Mouse (Mus musculus) lung, embryonic 16.5 days (tissue): ENCODE measurements around the gene Ehbp1l1. TPM values are rescaled to one million over a fixed set of nuclear protein-coding genes. Genes with fewer than 3 reads are reported as not detected.

Experiments used
- ATAC-seq: fragments of 200-750 bp; cut with Nextera tagmentation; 2 replicates; pipeline ENCODE4 v1.8.0; 2017; ENCODE audit warnings: low read depth, mild to moderate bottlenecking, moderate library complexity
- H3K27ac ChIP-seq: fragments of 300-500 bp; sonication (generic); 2 replicates; pipeline ENCODE4 v1.5.1; 2014; ENCODE audit warnings: mild to moderate bottlenecking, control low read depth, low read length
- H3K27me3 ChIP-seq: fragments of 300-500 bp; sonication (generic); 2 replicates; pipeline ENCODE4 v1.6.1; 2014; ENCODE audit warnings: low read depth, low read length, mixed read lengths; ENCODE audit not compliant: control insufficient read depth, insufficient read depth
- H3K36me3 ChIP-seq: fragments of 300-500 bp; sonication (generic); 2 replicates; pipeline ENCODE4 v1.6.1; 2014; ENCODE audit warnings: low read length; ENCODE audit not compliant: control insufficient read depth, insufficient read depth
- H3K4me1 ChIP-seq: fragments of 300-500 bp; sonication (generic); replicated peaks from 2 replicates; pipeline ENCODE4 v1.6.1; 2014; ENCODE audit warnings: low read length, mixed read lengths; ENCODE audit not compliant: control insufficient read depth, insufficient read depth
- H3K4me2 ChIP-seq: fragments of 300-500 bp; sonication (generic); 2 replicates; pipeline ENCODE4 v1.6.1; 2014; ENCODE audit warnings: low read depth, low read length, control low read depth
- H3K4me3 ChIP-seq: fragments of 300-500 bp; sonication (generic); 2 replicates; pipeline ENCODE4 v1.5.1; 2014; ENCODE audit warnings: mild to moderate bottlenecking, low read length, control low read depth
- H3K9ac ChIP-seq: fragments of 300-500 bp; sonication (generic); 2 replicates; pipeline ENCODE4 v1.6.1; 2014; ENCODE audit warnings: low read length, control low read depth
- H3K9me3 ChIP-seq: fragments of 300-500 bp; sonication (generic); 2 replicates; pipeline ENCODE4 v1.6.1; 2016; ENCODE audit warnings: low read length; ENCODE audit not compliant: control insufficient read depth
- WGBS: fragments of 180-500 bp; shearing (Covaris S2); extraction: QIAGEN DNeasy Blood & Tissue Kit; methylation state at CpG from one replicate; pipeline ENCODE4 v1.1.7; 2014; 5-methylcytosine and 5-hydroxymethylcytosine counted together
- polyA plus RNA-seq: library from polyadenylated mRNA; unstranded; fragments of >200 nt; fragmentation: Nextera tagmentation; extraction: Ambion mirVana; gene quantifications from 2 replicates; pipeline ENCODE4 v1.2.1, GENCODE M21; 2015

The Ehbp1l1 gene
- polyA plus RNA-seq, 1 experiment from 2014 or later = 25.9 TPM

DNA sequence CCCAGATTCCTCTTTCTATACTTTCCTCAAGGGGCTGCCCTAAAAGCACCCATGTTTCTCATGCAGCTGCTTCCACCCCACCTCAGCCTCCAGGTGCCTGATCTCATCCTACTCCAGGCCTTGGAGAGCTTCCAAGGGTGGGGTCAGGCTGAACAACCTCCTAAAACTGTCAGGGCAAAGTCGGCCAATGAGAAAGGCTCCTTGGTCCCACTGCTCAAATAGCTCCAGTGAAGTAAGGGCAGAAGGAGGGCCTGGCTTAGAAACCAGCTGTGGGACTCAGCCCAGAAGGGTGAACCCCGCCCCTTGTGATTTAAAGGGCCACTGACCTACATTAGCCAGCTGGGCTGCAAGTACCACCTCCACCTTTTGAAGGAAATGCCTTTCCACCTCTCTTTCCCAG lies 12.4 kb downstream of the Ehbp1l1 start:
- Histone ChIP-seq H3K9me3 (no peaks in the 10 kb centered on the region), H3K9ac (peak overlapping the region; percentile 31; the same call in 1 of the 2 replicates), H3K27ac (peak overlapping the region; percentile 77), H3K27me3 (no peaks in the 10 kb centered on the region), H3K36me3 (peaks cover 9% of the 10 kb centered on the region), H3K4me1 (peaks cover 24% of the 10 kb centered on the region), H3K4me3 (no peak overlapping the region), H3K4me2 (0 out of 2 replicates have a peak overlapping the region, but pooled peaks have one; percentile 18)
- WGBS = 9% methylated on average over 2 of the region's 2 CpGs
- peak; percentile 88 for ATAC-seq

DNA sequence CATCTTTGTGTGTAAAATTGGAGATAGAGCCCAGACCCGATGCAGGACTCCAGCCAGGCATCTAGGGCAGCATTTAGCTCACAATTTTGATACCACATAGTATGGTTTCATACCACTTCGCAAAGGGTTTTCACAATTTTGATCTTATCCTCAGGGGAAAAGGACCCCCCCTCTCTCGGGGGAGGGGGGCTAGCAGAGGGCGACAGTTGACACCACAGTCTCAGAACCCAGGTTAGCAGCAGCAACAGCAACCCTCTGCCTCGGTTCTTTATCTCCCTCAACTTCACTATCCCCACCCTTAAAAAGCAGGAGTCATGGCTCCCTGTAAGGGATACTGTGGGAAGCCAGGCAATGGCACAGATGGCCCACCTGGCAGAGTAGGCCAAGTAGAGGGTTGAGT lies 12.9 kb downstream of the Ehbp1l1 start:
- Histone ChIP-seq H3K4me2 (0 out of 2 replicates have a peak overlapping the region, but pooled peaks have one; percentile 18), H3K9me3 (no peaks in the 10 kb centered on the region), H3K27me3 (no peaks in the 10 kb centered on the region), H3K4me3 (no peak overlapping the region), H3K36me3 (peaks cover 13% of the 10 kb centered on the region), H3K9ac (0 out of 2 replicates have a peak overlapping the region, but pooled peaks have one; percentile 20), H3K4me1 (peaks cover 24% of the 10 kb centered on the region), H3K27ac (peak overlapping the region; percentile 77)
- ATAC-seq = no peak
- WGBS = 64% methylated on average over 5 of the region's 5 CpGs

DNA sequence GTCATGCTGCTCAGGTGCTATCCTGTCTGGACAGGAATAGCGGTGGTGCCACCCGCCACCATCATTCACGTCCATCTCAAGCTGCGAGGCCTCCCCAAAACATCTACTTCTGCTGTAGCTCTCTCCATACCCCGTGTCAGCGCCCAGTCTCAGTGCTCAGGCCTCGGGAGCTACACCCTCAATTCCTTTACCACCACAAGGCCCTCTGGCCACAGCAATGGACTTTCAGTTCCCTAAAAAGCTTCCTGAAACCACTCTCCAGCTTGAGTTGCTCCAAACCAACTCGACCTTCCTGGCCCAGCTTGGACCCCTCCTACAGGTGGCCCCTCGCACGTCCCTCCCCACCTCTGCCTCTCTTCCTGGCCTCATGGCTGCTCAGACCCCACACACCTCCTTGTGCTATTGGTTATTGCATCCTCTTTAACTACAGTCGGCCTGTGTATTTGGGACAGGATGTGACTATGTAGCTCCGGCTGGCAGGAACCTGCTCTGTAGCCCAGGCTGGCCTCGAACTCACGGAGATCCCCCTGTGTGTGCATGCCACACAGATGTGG lies 14.1 kb downstream of the Ehbp1l1 start:
- ATAC-seq = no peak
- Histone ChIP-seq H3K4me1 (peaks cover 24% of the 10 kb centered on the region), H3K9me3 (no peaks in the 10 kb centered on the region), H3K27me3 (no peaks in the 10 kb centered on the region), H3K4me2 (no peak overlapping the region), H3K4me3 (no peak overlapping the region), H3K27ac (no peak overlapping the region), H3K9ac (no peak overlapping the region), H3K36me3 (peaks cover 19% of the 10 kb centered on the region)
- 91% methylated on average over 14 of the region's 14 CpGs for WGBS

DNA sequence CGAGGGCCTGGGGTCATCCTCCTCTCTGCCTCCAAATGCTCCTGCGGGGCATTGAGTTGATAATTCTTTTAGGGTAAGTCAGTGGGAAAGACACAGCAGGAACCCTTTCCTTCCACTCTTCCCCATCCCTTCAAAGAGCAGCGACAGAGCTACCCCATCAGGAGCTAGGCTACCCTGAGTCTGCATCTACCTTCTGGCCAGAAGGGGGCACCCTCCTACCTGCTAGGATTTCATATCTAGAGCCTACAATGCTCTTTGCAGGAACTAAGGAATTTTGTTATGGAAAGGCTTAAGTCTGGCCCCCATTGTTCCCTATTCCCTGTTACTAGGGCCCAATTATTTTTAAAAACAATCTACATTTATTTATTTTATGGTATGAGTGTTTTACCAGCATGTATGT lies 14.9 kb downstream of the Ehbp1l1 start:
- no peak overlapping the region for H3K4me2 ChIP-seq
- H3K4me1 ChIP-seq = peaks cover 22% of the 10 kb centered on the region
- WGBS = 27% methylated on average over 3 of the region's 3 CpGs
- peaks cover 19% of the 10 kb centered on the region for H3K36me3 ChIP-seq
- H3K27me3 ChIP-seq = no peaks in the 10 kb centered on the region
- no peak overlapping the region for H3K4me3 ChIP-seq
- ATAC-seq = no peak
- no peaks in the 10 kb centered on the region for H3K9me3 ChIP-seq
- no peak overlapping the region for H3K27ac ChIP-seq
- no peak overlapping the region for H3K9ac ChIP-seq

DNA sequence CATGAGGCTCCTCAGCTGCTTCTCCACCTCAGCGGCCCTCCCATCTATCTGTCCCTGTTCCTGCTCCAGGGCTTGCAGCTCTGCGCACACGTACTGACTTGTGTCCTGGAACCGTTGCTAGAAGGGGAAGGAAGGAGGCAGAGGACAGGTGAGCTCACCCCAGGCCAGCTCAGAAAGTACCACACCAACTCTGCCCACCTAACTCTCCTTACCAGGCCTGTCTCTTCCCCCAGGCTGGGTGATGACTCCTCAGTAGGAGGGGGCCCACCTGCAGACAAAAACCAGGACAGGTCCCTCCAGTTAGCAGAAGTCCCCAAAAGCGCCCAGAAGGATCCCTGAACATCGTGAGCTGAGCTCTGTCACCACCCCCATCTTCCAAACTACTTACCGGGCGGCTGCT lies 15.5 kb downstream of the Ehbp1l1 start:
- H3K9me3 ChIP-seq = no peaks in the 10 kb centered on the region
- WGBS = 84% methylated on average over 7 of the region's 8 CpGs
- H3K4me1 ChIP-seq = peaks cover 20% of the 10 kb centered on the region
- ATAC-seq = no peak
- H3K4me2 ChIP-seq = no peak overlapping the region
- H3K4me3 ChIP-seq = no peak overlapping the region
- no peak overlapping the region for H3K27ac ChIP-seq
- no peak overlapping the region for H3K9ac ChIP-seq
- H3K36me3 ChIP-seq = peaks cover 19% of the 10 kb centered on the region
- H3K27me3 ChIP-seq = no peaks in the 10 kb centered on the region

DNA sequence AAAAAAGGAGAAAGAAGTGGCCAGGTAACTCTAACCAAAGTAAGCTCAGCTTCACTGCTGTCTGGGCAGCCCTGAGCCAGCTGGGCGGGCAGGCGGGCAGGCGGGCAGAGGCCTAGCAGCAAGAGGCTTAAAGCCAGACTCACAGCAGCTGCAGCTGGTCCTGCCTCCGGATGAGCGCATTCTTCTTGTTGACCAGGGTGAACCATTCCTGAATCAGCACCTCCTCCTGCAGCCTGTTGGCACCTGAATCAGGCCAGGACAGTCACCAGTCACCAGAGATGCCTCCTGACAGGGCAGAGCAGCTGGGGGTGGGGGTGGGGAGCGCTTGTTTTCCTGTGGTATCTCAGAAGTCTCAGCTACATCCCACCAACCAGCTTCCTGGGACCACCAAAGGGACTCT lies 16.0 kb downstream of the Ehbp1l1 start:
- Histone ChIP-seq H3K36me3 (peaks cover 19% of the 10 kb centered on the region), H3K27ac (no peak overlapping the region), H3K27me3 (no peaks in the 10 kb centered on the region), H3K4me1 (peaks cover 21% of the 10 kb centered on the region), H3K4me3 (no peak overlapping the region), H3K9ac (no peak overlapping the region), H3K9me3 (no peaks in the 10 kb centered on the region), H3K4me2 (no peak overlapping the region)
- no peak for ATAC-seq
- 95% methylated on average over 6 of the region's 6 CpGs for WGBS

DNA sequence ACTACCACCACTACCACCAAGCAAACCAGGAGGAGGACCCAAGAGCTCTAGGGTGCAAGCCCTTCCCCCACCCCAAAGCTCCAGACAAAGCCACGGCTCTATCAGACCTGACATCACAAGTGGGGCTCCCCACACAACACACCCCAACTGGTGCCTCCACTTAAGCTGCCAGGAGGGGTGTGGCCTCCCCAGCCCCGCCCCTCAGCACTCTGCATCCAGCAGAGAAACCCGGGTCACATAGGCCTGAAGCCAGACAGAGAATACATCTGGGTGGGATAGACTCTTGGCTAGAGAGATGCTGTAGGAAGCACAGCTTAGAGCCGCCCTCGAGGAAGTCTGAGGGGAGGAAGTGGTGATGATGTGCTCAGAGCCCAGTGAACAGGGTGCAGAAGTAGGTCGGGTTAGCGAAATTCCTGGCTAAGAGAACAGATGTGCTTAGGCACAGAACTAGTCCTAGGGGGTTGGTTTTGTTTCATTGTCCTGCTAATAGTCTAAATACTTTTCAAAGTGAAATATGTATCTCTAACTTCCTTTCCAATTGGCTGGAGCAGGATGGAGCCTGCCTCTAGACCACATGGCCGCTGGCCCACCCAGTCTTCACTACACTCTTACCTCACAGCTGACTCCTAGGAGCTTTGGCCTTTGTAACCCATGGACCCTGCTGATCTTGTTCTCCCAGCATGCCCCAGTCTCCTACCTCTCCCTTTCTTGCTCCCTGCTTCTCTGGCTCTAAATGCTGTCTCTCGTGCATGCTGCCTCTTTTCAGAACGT lies 21.1 kb downstream of the Ehbp1l1 start:
- no peak overlapping the region for H3K4me2 ChIP-seq

DNA sequence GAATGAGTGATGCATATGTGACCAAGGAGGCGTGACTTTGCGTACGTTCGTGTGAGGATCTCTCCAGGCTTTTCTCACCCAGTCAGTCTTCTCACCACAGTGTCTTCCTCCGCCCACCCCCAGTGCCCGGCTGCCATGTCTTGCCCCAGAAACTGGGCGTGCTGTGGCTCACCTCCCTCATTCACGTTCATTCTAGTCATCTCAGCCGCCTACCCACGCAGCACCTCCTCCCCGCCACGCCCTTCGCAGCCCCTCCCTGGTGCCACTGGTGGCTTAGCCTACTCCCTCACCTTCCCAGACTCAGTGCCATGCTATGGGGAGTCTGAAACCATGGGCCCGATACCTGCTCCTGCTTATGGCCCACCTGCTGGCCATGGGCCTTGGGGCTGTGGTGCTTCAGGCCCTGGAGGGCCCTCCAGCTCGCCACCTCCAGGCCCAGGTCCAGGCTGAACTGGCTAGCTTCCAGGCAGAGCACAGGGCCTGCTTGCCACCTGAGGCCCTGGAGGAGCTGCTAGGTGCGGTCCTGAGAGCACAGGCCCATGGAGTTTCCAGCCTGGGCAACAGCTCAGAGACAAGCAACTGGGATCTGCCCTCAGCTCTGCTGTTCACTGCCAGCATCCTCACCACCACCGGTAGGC lies 21.8 kb downstream of the Ehbp1l1 start, which contains the start of gene Kcnk7:
TSS of gene Kcnk7 (plus strand) at position 205 of the 638 bp plus-strand sequence.
- H3K9ac ChIP-seq = peak within 1 kb of the TSS; percentile 36
- no peaks in the 10 kb centered on the region for H3K9me3 ChIP-seq
- peaks cover 15% of the 10 kb centered on the region for H3K4me1 ChIP-seq
- 60% methylated on average over 17 of the region's 17 CpGs for WGBS
- no peaks in the 10 kb centered on the region for H3K27me3 ChIP-seq
- H3K4me3 ChIP-seq = no peak within 1 kb of the TSS
- H3K4me2 ChIP-seq = no peak within 1 kb of the TSS
- peak within 1 kb of the TSS; percentile 36 for H3K27ac ChIP-seq
- peak; percentile 37 for ATAC-seq
- peaks cover 38% of the 10 kb centered on the region for H3K36me3 ChIP-seq

More for the DNA sequence above, 21.1 kb downstream of the Ehbp1l1 start:
- Histone ChIP-seq H3K27me3 (no peaks in the 10 kb centered on the region), H3K4me3 (no peak overlapping the region), H3K9ac (peak overlapping the region; percentile 0), H3K9me3 (no peaks in the 10 kb centered on the region), H3K27ac (peak overlapping the region; percentile 36), H3K36me3 (peaks cover 38% of the 10 kb centered on the region), H3K4me1 (peaks cover 15% of the 10 kb centered on the region)
- 31% methylated on average over 10 of the region's 10 CpGs for WGBS
- peak; percentile 72 for ATAC-seq

DNA sequence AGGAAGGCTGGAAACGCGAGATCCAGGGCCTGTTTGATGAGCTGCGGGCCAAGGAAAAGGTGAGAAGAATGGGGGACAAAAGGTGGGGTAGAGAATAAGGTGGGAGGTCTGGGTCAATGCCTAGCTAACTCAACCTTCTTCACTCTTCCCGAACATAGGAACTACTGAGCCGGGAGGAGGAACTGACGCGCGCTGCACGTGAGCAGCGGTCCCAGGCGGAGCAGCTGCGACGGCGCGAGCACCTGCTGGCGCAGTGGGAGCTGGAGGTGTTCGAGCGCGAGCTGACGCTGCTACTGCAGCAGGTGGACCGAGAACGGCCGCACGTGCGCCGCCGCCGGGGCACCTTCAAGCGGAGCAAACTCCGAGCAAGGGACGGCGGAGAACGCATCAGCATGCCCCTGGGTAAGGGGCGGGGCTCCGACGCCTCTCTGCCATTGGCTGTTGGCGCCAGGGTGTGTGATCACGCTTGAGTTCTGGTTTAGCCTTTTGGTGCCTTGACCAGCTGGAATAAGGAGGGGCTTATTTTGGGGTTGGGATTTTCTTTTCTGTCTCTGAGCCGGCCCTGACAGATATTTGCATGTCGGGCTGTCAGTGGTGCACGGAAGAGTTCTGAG lies 30.2 kb downstream of the Ehbp1l1 start:
- Histone ChIP-seq H3K9ac (no peak overlapping the region), H3K4me1 (peaks cover 12% of the 10 kb centered on the region), H3K27me3 (no peaks in the 10 kb centered on the region), H3K9me3 (no peaks in the 10 kb centered on the region), H3K36me3 (peaks cover 54% of the 10 kb centered on the region), H3K27ac (no peak overlapping the region), H3K4me2 (no peak overlapping the region), H3K4me3 (no peak overlapping the region)
- 40% methylated on average over 41 of the region's 41 CpGs for WGBS
- ATAC-seq = no peak
